Mouse (Mus musculus): ENCODE results near the gene Ncor2. TPM values are rescaled to one million over a fixed set of nuclear protein-coding genes. Genes with fewer than 3 reads are reported as not detected.

The Ncor2 gene
- polyA plus RNA-seq, 1 experiment from 2014 or later: 17.8 TPM

DNA sequence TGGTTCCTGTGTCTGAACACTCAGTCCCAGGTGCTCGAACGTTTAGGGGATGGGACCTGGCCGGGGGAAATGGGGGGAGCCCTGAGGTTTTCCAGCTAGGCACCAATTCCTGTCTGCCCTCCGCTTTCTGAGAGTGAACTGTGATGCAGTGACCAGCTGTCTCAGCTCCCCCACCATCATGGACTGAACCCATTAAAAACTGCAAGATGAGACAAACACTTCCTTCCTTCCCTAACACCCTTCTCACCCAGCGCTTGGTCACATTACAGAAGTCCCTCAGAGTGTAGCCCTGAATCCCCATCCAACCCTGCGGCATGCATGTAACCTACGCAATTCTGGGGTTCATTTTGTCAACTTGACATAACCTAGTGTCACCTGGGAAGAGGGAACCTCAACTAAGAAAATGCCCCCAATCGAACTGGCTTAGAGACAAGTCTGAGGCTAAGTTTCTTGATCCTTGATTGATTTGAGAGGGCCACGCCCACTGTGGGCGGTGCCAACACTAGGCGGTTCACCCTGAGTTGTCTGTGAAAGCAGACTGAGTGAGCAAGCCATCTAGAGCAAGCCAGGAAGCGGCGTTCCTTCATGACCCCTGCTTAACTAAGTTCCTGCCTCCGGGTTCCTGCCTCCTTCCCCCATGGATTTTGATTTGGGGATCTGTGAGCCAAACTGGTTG lies 41.9 kb downstream of the Ncor2 start:
- Histone ChIP-seq H3K27me3 (ENCODE audit: poor library complexity, severe bottlenecking) (no peaks in the 10 kb centered on the region), H3K27ac (peak overlapping the region; percentile 71), H3K4me1 (peaks cover 98% of the 10 kb centered on the region), H3K4me3 (no peak overlapping the region), H3K36me3 (replicated peaks) (peaks cover 19% of the 10 kb centered on the region), H3K9me3 (no peaks in the 10 kb centered on the region)
- WGBS: 56% methylated on average over 14 of the region's 14 CpGs
- no peak for DNase-seq (ENCODE audit: extremely low spot score, low spot score)

DNA sequence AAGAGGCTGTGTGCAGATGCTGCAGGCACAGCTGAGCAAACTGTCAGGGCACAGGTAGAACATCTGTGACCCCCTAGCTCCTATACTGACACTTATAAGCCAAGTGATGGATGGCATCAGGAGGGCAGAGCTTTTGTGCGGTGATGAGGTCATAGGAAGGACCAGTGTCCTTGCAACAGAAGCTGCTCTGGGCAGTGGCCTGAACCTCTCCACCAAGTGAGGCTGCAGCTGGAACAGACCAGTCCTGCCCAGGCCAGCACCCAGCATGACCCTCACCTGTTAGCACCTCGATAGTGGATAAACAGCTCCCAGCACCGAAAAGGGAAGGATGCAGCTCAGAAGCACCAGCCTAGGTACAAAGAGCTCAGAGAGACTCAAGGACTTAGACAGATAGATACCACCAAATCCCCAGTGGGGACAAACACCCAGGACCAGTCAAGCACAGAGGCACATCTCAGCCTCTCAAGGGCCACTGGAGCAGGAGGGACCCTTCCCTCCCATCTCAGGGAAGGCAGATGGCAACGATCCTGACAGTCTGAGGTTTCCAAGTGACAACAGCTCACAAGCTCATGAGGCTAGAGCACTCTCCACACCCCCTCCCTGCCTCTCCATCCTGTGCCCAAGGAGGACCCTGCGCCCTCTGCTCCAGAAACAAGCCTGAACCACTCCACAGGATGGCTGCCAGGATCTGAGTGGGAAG lies 42.6 kb downstream of the Ncor2 start:
- 70% methylated on average over 5 of the region's 5 CpGs for WGBS
- Histone ChIP-seq H3K27me3 (ENCODE audit: poor library complexity, severe bottlenecking) (no peaks in the 10 kb centered on the region), H3K4me1 (peaks cover 98% of the 10 kb centered on the region), H3K27ac (peak overlapping the region; percentile 71), H3K9me3 (no peaks in the 10 kb centered on the region), H3K4me3 (no peak overlapping the region), H3K36me3 (replicated peaks) (peaks cover 19% of the 10 kb centered on the region)
- DNase-seq (ENCODE audit: extremely low spot score, low spot score): no peak

DNA sequence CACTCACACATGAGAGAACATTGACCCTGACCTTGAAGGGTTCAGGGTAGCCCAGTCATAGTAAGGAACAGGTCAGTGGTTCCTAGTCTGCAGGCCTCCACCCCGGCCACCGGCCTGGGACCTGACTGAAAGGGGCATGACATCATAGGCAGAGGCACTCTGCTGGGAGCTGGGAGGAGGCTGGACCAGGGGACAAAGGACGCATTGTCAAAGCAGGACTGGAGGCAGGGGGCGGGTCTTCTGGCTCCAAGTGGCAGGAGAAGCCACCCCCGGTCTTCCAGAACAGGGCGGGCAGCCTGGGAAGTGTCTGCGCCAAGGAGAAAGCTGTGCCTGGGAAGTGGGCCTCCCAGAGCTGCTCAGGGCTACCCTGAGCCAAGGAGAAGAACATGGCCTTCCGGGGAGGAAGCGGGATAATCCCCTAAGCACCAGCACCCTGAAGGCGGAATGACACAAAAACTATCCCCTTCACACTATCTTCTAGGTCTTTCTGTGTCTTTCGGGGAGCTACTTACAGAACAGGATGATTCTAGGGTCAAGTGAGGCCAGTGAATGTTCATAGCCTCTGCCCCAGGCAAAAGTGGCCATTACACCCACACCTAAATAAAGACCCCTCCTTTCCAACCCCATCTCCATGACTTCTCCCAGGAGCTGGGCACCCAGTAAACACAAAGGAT lies 44.1 kb downstream of the Ncor2 start:
- peak overlapping the region; percentile 32 for H3K4me3 ChIP-seq
- 6% methylated on average over 11 of the region's 11 CpGs for WGBS

DNA sequence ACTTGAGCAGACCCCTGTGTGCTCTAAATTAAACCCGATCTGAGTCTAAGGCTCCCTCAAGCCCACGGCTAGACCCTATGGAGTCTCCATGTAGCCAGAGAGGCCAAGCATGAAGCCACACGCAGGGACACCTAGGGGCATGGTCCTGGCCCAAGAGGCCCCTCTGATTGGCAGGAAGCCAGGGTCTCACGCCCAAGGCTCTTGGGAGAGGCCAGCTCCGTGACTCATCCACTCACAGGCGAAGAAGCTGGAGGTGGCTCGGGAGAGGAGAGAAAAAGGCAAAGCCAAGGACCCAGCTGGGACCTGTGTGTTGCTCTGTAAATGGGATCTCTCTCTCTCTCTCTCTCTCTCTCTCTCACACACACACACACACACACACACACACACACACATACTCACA lies 44.6 kb downstream of the Ncor2 start:
- Histone ChIP-seq H3K4me1 (peaks cover 98% of the 10 kb centered on the region), H3K9me3 (no peaks in the 10 kb centered on the region), H3K4me3 (peak overlapping the region; percentile 32), H3K27ac (peak overlapping the region; percentile 95), H3K27me3 (ENCODE audit: poor library complexity, severe bottlenecking) (no peaks in the 10 kb centered on the region), H3K36me3 (replicated peaks) (peaks cover 19% of the 10 kb centered on the region)
- WGBS: 37% methylated on average over 7 of the region's 7 CpGs
- no peak for DNase-seq (ENCODE audit: extremely low spot score, low spot score)

More for the DNA sequence above, 44.1 kb downstream of the Ncor2 start:
- H3K27me3 ChIP-seq (ENCODE audit: poor library complexity, severe bottlenecking): no peaks in the 10 kb centered on the region
- H3K27ac ChIP-seq: peak overlapping the region; percentile 95
- DNase-seq (ENCODE audit: extremely low spot score, low spot score): peak; percentile 88
- peaks cover 19% of the 10 kb centered on the region for H3K36me3 ChIP-seq (replicated peaks)
- H3K9me3 ChIP-seq: no peaks in the 10 kb centered on the region
- peaks cover 98% of the 10 kb centered on the region for H3K4me1 ChIP-seq

DNA sequence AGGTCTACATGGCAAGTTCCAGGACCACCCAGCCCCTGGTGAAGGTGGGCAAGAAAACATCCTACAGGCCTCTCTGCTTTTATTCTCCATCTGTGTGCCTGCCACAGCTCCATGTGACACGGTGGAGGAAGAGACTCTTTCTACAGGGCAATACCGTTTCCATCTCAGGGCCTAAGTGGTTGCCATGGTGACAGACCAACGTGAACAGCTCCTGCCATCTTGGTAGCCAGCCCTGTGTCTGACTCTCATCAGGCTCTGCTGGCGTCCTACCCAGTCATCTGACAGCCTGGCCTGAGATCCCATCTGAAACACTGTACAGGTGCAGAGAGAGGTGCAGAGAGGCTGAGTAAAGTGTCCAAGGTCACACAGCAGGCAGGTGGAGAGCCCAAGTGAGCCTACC lies 45.4 kb downstream of the Ncor2 start:
- Histone ChIP-seq H3K9me3 (no peaks in the 10 kb centered on the region), H3K4me3 (no peak overlapping the region), H3K27me3 (ENCODE audit: poor library complexity, severe bottlenecking) (no peaks in the 10 kb centered on the region), H3K4me1 (peaks cover 98% of the 10 kb centered on the region), H3K36me3 (replicated peaks) (peaks cover 15% of the 10 kb centered on the region), H3K27ac (peak overlapping the region; percentile 95)
- 78% methylated on average over 4 of the region's 4 CpGs for WGBS
- no peak for DNase-seq (ENCODE audit: extremely low spot score, low spot score)

DNA sequence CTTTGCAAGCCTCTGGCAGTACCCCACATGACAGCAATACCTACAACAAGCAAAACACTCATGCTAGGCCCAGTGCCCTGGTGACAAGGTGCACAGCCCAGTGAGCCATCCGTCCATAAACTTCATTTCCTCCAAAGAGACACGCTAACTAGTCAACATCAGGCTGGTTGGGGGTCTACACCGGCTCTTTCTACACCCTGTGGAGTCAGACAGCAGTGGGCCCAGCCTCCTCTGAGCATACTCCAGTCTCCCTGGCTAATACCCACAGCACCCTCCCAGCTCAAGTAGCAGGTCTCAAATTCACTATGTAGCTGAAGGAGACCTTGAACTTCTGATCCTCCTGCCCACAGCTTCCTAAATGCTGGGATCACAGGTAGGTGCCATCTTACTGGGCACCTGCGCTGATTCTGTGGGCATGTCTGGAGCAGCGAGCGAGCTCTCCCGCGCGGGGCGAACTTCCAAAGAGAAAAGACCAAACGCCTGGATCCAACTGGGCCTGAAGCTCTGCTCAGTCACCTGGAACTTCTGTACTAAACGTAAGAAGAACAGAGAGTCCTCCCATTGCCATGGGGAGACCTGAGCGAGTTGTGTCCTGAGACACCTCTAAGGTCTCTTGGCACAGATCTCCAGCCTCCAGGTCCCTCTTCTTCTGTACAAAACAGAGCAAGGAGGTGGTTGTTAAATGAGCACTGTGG lies 46.3 kb downstream of the Ncor2 start:
- Histone ChIP-seq H3K27ac (peak overlapping the region; percentile 95), H3K4me1 (peaks cover 95% of the 10 kb centered on the region), H3K36me3 (replicated peaks) (peaks cover 8% of the 10 kb centered on the region; the same call in 1 of the 2 replicates), H3K27me3 (ENCODE audit: poor library complexity, severe bottlenecking) (no peaks in the 10 kb centered on the region), H3K9me3 (no peaks in the 10 kb centered on the region), H3K4me3 (no peak overlapping the region)
- no peak for DNase-seq (ENCODE audit: extremely low spot score, low spot score)
- WGBS: 93% methylated on average over 13 of the region's 13 CpGs

DNA sequence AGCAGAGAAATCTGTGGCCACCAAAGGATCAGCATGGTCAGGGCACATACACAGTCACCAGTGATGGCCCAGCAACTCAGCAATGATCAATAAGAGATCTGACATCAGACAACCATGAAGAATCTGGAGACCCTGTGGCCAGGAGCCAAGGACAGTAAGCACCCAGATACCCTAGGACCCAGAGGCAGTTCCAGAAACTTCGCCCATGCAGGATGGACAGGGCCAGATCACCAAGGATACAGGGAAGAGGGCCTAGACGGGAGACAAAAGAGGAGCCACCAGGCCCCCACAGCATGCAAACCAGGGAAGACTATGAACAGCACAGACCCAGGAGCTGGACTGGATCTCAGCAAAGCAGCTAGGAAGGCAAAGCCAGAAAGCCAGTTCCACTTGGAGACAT lies 47.0 kb downstream of the Ncor2 start:
- Histone ChIP-seq H3K9me3 (no peaks in the 10 kb centered on the region), H3K36me3 (replicated peaks) (peaks cover 12% of the 10 kb centered on the region; the same call in 1 of the 2 replicates), H3K4me3 (no peak overlapping the region), H3K4me1 (peaks cover 94% of the 10 kb centered on the region), H3K27ac (peak overlapping the region; percentile 95), H3K27me3 (ENCODE audit: poor library complexity, severe bottlenecking) (no peaks in the 10 kb centered on the region)
- 86% methylated on average over 2 of the region's 2 CpGs for WGBS
- DNase-seq (ENCODE audit: extremely low spot score, low spot score): no peak

DNA sequence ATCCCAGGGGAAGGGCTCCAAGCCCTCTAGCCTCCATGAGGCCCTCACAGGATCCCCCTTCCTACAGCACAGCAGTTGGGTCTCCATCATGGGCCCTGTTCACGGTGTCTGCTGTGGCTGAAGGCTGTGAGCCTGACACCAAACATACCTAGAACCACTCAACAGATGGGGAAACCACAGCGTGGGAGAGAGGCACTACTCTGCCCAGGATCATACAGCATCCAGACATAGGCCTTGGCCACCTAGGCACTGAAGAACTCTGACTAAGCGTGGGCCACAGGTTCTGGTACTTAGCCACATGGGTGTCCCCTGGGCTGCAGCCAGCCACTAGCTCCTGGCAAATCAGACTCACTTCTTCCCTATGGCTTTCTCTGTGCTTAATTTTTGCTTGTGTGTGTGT lies 48.6 kb downstream of the Ncor2 start:
- 91% methylated on average over 3 of the region's 3 CpGs for WGBS
- peaks cover 87% of the 10 kb centered on the region for H3K4me1 ChIP-seq
- peak overlapping the region; percentile 95 for H3K27ac ChIP-seq

DNA sequence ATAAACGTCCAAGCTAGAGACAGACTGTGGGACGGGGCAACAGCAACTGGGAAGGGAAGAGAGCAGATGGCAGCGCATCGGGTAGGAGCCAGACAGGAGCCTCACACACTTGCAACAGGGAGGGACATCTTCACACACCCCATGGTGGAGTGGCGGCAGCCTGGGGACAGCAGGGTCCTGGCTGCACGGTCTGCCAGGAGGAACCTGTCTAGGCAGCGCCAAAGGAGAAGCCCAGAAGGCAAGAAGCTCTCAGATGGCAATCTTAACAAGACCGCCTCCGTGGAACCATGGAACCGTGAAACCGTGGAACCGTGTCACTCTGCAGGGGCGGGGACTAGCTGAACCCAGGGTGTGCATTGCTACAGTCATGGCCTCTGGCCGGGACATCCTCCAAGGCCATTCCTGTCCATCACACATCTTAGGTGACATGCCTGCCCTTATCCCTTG lies 50.1 kb downstream of the Ncor2 start:
- no peaks in the 10 kb centered on the region for H3K9me3 ChIP-seq
- DNase-seq (ENCODE audit: extremely low spot score, low spot score): no peak
- H3K27ac ChIP-seq: peak overlapping the region; percentile 33
- 89% methylated on average over 14 of the region's 14 CpGs for WGBS
- peaks cover 22% of the 10 kb centered on the region for H3K36me3 ChIP-seq (replicated peaks)
- peaks cover 86% of the 10 kb centered on the region for H3K4me1 ChIP-seq
- no peaks in the 10 kb centered on the region for H3K27me3 ChIP-seq (ENCODE audit: poor library complexity, severe bottlenecking)
- H3K4me3 ChIP-seq: no peak overlapping the region

More for the DNA sequence above, 48.6 kb downstream of the Ncor2 start:
- Histone ChIP-seq H3K9me3 (no peaks in the 10 kb centered on the region), H3K27me3 (ENCODE audit: poor library complexity, severe bottlenecking) (no peaks in the 10 kb centered on the region), H3K36me3 (replicated peaks) (peaks cover 12% of the 10 kb centered on the region; the same call in 1 of the 2 replicates), H3K4me3 (no peak overlapping the region)
- no peak for DNase-seq (ENCODE audit: extremely low spot score, low spot score)

DNA sequence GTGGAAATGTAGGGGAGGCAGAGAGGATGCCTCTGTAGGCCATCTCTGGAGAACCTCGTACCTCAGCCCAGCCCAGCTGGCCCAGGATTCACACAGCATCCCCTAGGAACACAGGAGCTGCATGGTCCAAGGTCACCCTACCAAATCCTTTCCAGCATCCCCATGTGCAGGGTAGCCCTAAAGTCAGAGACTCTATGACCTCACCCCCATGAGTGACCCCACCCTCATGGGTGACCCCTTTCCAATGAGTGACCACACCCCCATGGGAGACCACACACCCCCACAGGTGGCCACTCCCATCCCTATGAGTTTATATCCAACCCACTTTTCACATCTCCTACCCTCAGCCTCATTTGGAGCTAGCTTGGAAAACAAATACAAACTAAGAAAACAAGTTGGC lies 51.1 kb downstream of the Ncor2 start:
- 100% methylated on average over 1 of the region's 1 CpGs for WGBS
- Histone ChIP-seq H3K4me3 (no peak overlapping the region), H3K27me3 (ENCODE audit: poor library complexity, severe bottlenecking) (no peaks in the 10 kb centered on the region), H3K27ac (peak overlapping the region; percentile 37; the same call in 1 of the 2 replicates), H3K36me3 (replicated peaks) (peaks cover 26% of the 10 kb centered on the region), H3K4me1 (peaks cover 86% of the 10 kb centered on the region), H3K9me3 (no peaks in the 10 kb centered on the region)
- no peak for DNase-seq (ENCODE audit: extremely low spot score, low spot score)

DNA sequence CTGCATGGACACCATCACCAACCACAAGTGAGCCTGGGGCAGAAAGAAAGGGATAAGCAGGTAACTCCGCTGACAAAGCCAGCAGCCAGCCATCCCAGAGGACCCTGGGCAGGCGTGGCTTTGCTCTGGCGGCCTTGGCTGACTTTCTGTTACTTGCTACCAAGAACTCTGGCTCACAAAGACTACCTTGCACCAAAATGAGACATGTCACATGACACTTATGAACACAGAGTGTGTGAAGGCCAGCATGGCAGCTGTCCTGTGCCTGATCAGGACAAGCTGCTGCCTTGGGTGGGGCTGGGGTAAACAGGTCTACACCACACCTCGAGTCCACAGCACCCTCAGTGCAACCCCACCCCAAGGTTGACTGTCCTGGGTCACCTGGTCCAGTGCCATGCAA lies 51.6 kb downstream of the Ncor2 start:
- DNase-seq (ENCODE audit: extremely low spot score, low spot score): no peak
- Histone ChIP-seq H3K4me1 (peaks cover 84% of the 10 kb centered on the region), H3K4me3 (no peak overlapping the region), H3K27me3 (ENCODE audit: poor library complexity, severe bottlenecking) (no peaks in the 10 kb centered on the region), H3K9me3 (no peaks in the 10 kb centered on the region), H3K36me3 (replicated peaks) (peaks cover 29% of the 10 kb centered on the region), H3K27ac (peak overlapping the region; percentile 37; the same call in 1 of the 2 replicates)
- WGBS: 93% methylated on average over 4 of the region's 4 CpGs

DNA sequence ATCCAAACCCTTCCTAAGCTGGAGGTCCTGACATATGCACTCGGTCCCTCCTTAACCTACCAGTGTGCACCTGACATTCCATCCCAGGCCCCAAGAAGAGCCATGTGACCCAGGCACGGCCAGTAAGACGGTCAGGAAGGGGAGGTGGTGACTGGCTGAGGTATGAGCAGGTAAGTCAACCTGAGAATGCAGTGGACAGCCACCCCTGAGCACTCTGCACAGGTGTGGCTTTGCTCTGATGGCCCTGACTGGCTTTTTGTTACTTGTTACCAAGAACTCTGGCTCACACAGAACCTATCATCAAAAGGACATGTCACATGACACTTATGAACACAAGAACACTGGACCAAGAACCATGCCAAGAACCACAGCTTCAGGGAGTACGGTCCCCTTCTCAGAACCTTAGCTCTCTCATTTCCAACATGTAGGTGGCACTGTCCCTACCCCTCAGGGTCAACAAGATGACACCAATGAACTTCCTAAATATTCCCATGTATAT lies 53.0 kb downstream of the Ncor2 start:
- Histone ChIP-seq H3K9me3 (no peaks in the 10 kb centered on the region), H3K4me1 (peaks cover 74% of the 10 kb centered on the region), H3K27ac (peak overlapping the region; percentile 31; the same call in 1 of the 2 replicates), H3K36me3 (replicated peaks) (peaks cover 43% of the 10 kb centered on the region), H3K4me3 (no peak overlapping the region), H3K27me3 (ENCODE audit: poor library complexity, severe bottlenecking) (no peaks in the 10 kb centered on the region)
- no peak for DNase-seq (ENCODE audit: extremely low spot score, low spot score)
- WGBS: 91% methylated on average over 4 of the region's 4 CpGs
